Mouse (Mus musculus) regulatory T cell (primary cell): ENCODE measurements around the gene Aldh5a1.
"Not testable (repeated sequence)": the region's sequence is repeated elsewhere in the genome, so short reads cannot be mapped to it uniquely, and the experiment has no call there.

Source experiments
- in situ Hi-C: fragments of 300-600 bp; cut with MboI, MseI; formaldehyde crosslinking; loops from one replicate; pipeline ENCODE4 v1.15.1; 2025; ENCODE audit warnings: high pct_unique_total_duplicates

Gene Aldh5a1

DNA sequence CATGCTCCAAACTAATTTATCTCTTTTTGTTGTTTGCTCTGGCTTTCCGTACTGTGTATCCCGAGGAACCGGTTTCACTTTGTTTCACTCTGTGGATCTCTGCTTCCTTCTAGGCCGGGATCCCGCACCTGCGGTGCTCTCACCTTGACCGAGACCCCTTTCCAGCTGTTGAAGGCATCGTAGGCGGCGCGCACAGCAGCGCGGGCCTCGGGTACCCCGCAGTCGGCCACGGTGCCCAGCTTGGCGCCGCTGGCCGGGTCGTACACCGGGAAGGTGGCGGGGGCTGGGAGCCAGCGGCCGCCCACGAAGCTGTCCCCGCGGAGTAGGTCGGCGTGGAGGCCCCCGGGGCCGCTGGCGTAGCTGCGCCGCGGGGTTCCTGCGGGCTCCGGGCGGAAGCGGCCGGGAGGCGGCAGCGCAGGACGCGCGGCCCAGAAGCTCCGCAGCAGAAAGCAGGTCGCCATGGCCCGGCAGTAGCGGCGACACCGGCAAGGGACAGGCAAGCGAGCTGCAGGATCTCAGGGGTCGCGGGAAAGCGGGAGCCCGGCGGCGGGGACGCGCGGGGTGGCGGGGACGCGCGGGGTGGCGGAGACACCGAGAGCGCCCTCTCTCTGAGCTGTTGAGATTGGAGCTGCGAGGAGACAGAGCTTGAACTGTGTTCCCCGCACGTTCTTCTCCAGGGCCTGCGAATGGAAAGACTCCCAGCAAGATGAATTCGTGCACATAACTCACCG lies at the start of gene Aldh5a1:
Aldh5a1 (minus strand) TSS at position 554 of the 731 bp plus-strand sequence.
- in situ Hi-C loops = loop anchor here (5.0 kb wide), 1 partner anchor 50 kb away; no protein-coding TSS in a partner anchor

DNA sequence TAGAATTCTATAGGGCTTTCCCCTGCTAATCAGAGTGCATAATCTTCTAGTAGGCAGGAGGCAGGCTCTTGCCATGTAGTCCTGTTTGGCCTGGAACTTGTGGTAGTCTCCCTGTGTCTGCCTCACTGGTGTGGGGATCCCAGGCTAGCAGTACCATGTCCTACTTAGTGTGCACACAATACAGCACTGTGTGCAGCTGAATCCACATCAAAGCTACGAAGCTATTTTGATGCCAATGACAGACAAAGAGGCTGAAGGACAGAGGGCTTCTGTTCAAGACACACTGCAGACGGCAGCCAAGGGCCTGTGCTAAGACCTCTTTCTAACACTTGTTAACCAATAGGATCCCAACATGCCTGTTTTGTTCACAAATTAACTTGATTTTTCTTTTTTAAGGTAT lies 48.0 kb upstream of the Aldh5a1 start:
- in situ Hi-C loops = loop anchor here (5.0 kb wide), 1 partner anchor 48 kb away; the partner anchor contains the start of gene Aldh5a1

DNA sequence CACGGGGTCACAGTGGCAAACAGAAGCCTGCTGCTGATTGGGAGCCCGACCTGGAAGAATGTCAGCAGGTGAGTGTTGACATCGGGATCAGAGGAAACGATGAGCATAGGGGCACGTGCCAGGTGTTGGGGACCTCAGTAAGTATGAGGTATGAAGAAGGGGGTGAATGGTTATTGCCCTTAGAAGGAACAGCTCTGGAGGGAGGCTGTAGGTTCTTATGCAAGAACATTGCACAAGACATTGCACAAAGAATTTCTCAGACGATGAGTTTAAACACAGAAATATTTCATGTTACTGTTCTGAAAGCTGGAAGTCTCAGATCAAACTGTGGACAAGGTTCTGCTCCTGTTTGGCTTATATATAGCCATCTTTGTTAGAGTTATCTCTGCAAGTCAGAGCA lies 43.6 kb upstream of the Aldh5a1 start:
- in situ Hi-C loops = no loop called here

GRCm38 (mm10) chr13:24977820-24978342 lies 40.4 kb upstream of the Aldh5a1 start:
- in situ Hi-C loops = no loop called here

GRCm38 (mm10) chr13:24976384-24976783 lies 38.9 kb upstream of the Aldh5a1 start:
- in situ Hi-C loops = no loop called here

DNA sequence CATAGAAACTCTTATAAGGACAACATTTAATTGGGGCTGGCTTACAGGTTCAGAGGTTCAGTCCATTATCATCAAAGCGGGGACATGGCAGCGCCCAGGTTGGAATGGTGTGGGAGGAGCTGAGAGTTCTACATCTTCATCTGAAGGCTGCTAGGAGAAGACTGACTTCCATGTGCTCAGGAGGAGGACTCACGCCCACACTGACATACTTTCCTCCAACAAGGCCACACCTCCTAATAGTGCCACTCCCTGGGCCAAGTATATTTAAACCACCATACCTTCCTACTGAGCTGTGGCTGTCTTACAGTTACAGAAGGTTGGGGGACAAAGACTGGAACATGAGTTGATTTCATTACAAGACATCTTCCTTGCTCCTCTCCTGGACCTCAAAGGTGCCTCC lies 34.3 kb upstream of the Aldh5a1 start:
- in situ Hi-C loops = not testable (repeated sequence)

- in situ Hi-C loops = no loop called here
These were observed 28.4 kb upstream of the Aldh5a1 start for GRCm38 (mm10) chr13:24965846-24966201.

DNA sequence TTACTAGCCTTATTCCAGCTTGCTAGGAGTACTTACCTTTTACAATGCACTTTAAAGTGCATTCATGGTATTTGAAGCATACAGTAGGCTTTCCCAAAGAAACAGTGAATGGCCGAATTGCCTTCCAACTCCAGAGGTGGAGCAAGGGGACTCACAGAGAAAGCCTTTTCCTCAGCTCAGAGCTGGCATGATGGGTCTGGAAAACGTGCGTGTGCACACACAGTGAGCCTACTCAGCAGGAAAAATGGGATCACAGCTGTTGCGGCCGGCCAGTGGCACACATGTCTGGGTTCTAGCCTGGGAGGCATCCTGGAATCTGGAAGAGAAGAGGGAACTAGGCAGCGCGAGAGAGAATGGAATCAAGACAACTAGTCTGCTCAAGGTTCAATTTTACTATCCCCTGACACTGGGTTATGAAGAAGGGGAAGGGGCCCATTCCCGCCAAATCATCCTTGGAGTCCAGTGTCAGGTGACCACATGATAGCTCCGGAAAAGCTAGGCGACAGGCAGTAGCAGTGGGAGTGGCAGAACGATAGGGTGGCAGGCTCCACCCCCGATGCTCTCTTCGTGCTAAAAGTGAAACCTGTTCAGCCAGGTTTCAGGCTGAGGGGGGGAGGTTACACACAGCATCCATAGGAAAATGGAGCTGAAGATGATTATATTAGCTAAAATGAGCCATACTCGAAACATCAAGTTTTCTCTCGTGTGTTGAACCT lies 27.8 kb upstream of the Aldh5a1 start:
- in situ Hi-C loops = no loop called here

DNA sequence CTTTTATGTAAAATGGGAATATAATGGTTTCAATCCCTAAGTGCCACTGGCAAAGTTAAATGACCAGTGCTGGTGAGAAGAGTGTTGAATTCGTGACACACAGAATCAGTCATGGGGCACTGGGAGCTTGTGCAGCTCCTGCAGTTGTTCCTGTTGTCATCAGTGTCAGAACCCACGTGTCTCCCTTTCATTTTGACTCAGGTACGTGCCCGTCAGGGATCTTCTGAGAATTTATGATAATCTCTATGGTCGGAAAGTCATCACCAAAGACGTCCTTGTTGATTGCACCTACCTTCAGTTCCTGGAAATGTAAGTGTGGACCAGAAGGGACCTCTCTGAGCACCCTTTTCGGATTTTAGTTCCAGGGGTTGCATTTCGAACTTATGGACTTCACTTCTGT lies 24.7 kb upstream of the Aldh5a1 start:
- in situ Hi-C loops = no loop called here

- in situ Hi-C loops = no loop called here
These were observed 22.6 kb upstream of the Aldh5a1 start for GRCm38 (mm10) chr13:24960084-24960483.

GRCm38 (mm10) chr13:24958671-24959070 lies 21.2 kb upstream of the Aldh5a1 start:
- in situ Hi-C loops = no loop called here

DNA sequence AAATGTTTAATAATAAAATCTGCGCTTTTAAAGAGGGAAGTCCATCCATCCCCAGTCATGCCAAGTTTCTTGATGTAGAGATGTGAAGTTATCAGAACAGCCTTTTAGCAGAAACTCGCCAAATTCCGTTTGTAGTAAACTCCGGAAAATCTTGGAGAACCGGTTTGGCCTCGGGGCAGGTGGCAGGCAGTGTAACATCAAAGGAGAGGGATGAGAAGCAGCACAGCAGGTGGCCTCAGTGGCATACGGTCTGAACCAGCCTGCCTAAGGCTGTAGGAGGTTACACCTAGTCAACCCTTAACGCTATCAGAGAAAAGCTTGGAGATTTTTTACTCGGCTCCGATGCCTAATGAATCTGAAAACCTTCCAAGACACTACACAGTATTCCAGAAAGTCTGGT lies 18.0 kb upstream of the Aldh5a1 start:
- in situ Hi-C loops = no loop called here

GRCm38 (mm10) chr13:24955091-24955490 lies 17.6 kb upstream of the Aldh5a1 start:
- in situ Hi-C loops = no loop called here

DNA sequence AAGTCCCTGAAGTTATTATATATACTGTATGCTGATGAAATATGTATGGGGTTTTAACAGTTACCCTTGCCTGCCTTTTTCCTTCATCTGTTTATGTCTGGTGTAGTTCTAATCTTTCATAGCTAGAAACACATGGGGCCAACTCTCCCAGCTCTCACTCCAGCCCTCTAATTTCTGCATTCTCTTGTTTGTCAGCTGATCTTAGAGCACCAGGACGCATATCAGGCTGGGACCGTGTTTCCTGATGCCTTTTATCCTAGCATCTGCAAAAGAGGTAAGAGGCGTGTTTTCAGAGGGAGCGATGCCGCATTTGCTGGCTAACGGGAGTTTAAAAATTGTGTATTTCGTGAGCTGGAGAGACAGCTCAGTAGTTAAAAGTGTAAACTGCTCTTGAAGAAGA lies 15.2 kb upstream of the Aldh5a1 start:
- in situ Hi-C loops = no loop called here

DNA sequence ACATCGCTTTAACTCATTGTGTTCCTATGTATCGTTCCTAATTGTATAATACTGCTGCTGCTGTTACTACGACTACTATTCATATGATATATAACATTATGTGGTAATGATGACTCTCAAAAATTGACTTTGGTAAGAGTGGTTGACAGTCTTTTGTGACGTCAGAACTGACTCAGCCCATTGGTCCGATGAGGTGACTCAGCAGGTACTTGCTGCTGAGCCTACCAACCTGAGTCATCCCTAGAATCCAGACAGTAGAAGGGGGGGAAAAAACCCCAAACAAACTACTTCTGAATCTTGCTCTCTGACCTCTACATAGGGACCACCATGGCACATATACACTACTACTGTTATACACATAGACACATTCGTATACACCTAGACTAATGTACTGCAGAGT lies 11.4 kb upstream of the Aldh5a1 start:
- in situ Hi-C loops = no loop called here

- in situ Hi-C loops = no loop called here
These were observed 9.7 kb upstream of the Aldh5a1 start for GRCm38 (mm10) chr13:24947158-24947557.

DNA sequence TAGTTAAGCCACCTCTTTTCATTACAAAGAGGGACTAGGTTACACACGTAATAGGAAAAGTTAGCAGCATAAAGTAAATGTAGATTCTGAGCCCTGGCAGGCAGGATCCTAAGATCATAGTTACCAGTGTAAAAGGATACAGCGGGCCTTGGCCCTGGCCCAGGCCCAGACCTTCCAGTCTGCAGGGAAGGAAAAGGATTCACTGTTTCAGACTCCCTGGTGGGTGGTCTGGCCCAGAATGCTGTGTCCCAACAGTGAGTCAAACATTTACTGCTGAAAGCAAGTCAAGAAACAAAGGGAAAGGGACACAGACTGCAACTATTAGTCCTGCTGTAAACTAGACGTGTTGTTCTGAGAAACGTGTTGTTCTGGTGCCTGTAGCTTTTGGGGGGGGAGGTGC lies 8.1 kb upstream of the Aldh5a1 start:
- in situ Hi-C loops = no loop called here

- in situ Hi-C loops = loop anchor here (5.0 kb wide), 1 partner anchor 106 kb away; no protein-coding TSS in a partner anchor
These were observed 5.8 kb upstream of the Aldh5a1 start for GRCm38 (mm10) chr13:24943303-24943702.

GRCm38 (mm10) chr13:24942512-24943282 lies 5.2 kb upstream of the Aldh5a1 start, which contains the start of gene Gpld1:
Gene Gpld1, plus strand, starts transcription at chr13:24943152.
- in situ Hi-C loops = loop anchor here (5.0 kb wide), 1 partner anchor 105 kb away; no protein-coding TSS in a partner anchor

DNA sequence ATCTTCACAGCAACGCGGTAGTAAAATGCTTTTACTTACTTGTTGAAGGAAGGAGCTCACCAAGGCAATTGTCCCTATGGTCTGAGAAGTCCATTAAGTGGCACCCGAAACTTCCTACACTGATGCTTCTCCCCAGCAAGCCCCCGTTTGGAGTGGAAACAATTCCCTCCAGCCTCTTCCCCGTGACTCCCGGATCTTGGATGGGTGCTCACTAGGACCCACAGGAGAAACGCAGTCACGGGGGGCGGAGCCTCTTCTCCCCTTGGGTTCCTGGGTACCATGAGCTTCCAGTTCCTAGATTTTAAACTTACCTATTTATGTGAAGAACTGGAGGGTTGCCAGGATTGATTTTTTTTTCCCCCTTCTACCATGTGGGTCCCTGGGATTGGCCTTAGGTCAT lies 2.0 kb upstream of the Aldh5a1 start:
- in situ Hi-C loops = loop anchor here (5.0 kb wide), 1 partner anchor 48 kb away; no protein-coding TSS in a partner anchor

- in situ Hi-C loops = loop anchor here (5.0 kb wide), 1 partner anchor 49 kb away; no protein-coding TSS in a partner anchor
These were observed 1.2 kb upstream of the Aldh5a1 start for GRCm38 (mm10) chr13:24938683-24939082.

DNA sequence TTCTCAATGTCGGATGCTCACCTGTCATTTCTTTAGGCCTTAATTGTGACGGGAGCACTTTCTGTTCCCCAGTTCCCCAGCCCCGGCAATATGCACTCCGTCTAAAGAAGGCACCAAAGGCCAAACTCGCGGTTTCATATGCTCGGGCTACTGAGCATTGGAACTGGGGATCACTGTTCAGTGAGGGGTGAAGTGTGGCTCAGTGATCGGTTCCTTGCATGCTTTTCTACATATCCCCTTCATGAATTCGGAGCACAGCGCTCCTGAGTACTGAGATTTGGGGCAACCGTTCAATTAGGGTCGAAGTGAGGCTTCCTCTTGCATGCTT lies 342 bp upstream of the Aldh5a1 start:
- in situ Hi-C loops = loop anchor here (5.0 kb wide), 1 partner anchor 49 kb away; no protein-coding TSS in a partner anchor
